Mouse (Mus musculus) forebrain, embryonic 12.5 days (tissue): ENCODE measurements around the gene Lims1. TPM values are rescaled to one million over a fixed set of nuclear protein-coding genes. Genes with fewer than 3 reads are reported as not detected.
A peak's percentile ranks its signal among the peaks of the same experiment; 100 is the strongest.

ENCODE experiments used
- ATAC-seq: fragments of 200-750 bp; cut with Nextera tagmentation; 2 replicates; pipeline ENCODE4 v1.8.0; 2017; ENCODE audit warnings: moderate TSS enrichment; ENCODE audit not compliant: low FRiP score
- H3K27ac ChIP-seq: fragments of 300-500 bp; sonication (generic); 2 replicates; pipeline ENCODE4 v1.5.1; 2016; ENCODE audit warnings: mild to moderate bottlenecking
- H3K27me3 ChIP-seq: fragments of 300-500 bp; sonication (generic); 2 replicates; pipeline ENCODE4 v1.6.1; 2016; ENCODE audit warnings: mild to moderate bottlenecking
- H3K36me3 ChIP-seq: fragments of 300-500 bp; sonication (generic); replicated peaks from 2 replicates; pipeline ENCODE4 v1.6.1; 2016; ENCODE audit warnings: mild to moderate bottlenecking
- H3K4me1 ChIP-seq: fragments of 300-500 bp; sonication (generic); 2 replicates; pipeline ENCODE4 v1.6.1; 2016
- H3K4me2 ChIP-seq: fragments of 300-500 bp; sonication (generic); 2 replicates; pipeline ENCODE4 v1.6.1; 2016; ENCODE audit warnings: mild to moderate bottlenecking, moderate library complexity
- H3K4me3 ChIP-seq: fragments of 300-500 bp; sonication (generic); replicated peaks from 2 replicates; pipeline ENCODE4 v1.5.1; 2016; ENCODE audit warnings: mild to moderate bottlenecking
- H3K9ac ChIP-seq: fragments of 300-500 bp; sonication (generic); 2 replicates; pipeline ENCODE4 v1.6.1; 2016; ENCODE audit warnings: mild to moderate bottlenecking
- H3K9me3 ChIP-seq: fragments of 300-500 bp; sonication (generic); 2 replicates; pipeline ENCODE4 v1.6.1; 2016
- WGBS: fragments of 180-500 bp; shearing (Covaris S2); methylation state at CpG from one replicate; pipeline ENCODE4 v1.1.7; 2016; 5-methylcytosine and 5-hydroxymethylcytosine counted together
- polyA plus RNA-seq: library from polyadenylated mRNA; unstranded; fragments of >200 nt; fragmentation: Nextera tagmentation; extraction: Ambion mirVana; gene quantifications from 2 replicates; pipeline ENCODE4 v1.2.1, GENCODE M21; 2016

Gene Lims1
- polyA plus RNA-seq, 1 experiment from 2014 or later, result 85.0 TPM

DNA sequence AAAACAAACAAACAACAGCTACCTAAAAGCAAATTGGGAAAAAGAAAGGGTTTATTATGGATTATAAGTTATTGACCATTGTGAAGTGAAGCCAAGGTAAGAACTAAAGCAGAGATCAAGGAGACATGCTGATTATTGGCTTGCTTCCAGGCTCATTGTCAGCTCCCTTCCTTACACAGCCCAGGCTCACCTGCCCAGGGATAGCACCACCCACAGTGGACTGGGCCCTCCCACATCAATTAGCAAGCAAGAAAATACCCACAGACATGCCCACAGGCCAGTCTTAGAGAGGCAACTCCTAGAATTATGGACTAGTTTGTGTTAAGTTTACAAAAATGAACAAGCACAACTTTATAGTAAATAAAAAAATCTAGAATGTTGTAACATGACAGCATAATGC lies 89.6 kb downstream of the Lims1 start:
- Histone ChIP-seq H3K9me3 (no peaks in the 10 kb centered on the region), H3K9ac (no peak overlapping the region), H3K27ac (no peak overlapping the region), H3K27me3 (no peaks in the 10 kb centered on the region), H3K4me1 (no peaks in the 10 kb centered on the region), H3K4me3 (no peak overlapping the region), H3K36me3 (peaks cover 61% of the 10 kb centered on the region), H3K4me2 (no peak overlapping the region)
- ATAC-seq, result no peak

- Histone ChIP-seq H3K4me3 (no peak overlapping the region), H3K9ac (no peak overlapping the region), H3K4me2 (no peak overlapping the region), H3K4me1 (no peaks in the 10 kb centered on the region), H3K27me3 (no peaks in the 10 kb centered on the region), H3K36me3 (peaks cover 43% of the 10 kb centered on the region), H3K27ac (no peak overlapping the region), H3K9me3 (no peaks in the 10 kb centered on the region)
- no peak for ATAC-seq
- WGBS, result 83% methylated on average over 3 of the region's 3 CpGs
Observed at GRCm38 (mm10) chr10:58416702-58417101, 93.4 kb downstream of the Lims1 start.

DNA sequence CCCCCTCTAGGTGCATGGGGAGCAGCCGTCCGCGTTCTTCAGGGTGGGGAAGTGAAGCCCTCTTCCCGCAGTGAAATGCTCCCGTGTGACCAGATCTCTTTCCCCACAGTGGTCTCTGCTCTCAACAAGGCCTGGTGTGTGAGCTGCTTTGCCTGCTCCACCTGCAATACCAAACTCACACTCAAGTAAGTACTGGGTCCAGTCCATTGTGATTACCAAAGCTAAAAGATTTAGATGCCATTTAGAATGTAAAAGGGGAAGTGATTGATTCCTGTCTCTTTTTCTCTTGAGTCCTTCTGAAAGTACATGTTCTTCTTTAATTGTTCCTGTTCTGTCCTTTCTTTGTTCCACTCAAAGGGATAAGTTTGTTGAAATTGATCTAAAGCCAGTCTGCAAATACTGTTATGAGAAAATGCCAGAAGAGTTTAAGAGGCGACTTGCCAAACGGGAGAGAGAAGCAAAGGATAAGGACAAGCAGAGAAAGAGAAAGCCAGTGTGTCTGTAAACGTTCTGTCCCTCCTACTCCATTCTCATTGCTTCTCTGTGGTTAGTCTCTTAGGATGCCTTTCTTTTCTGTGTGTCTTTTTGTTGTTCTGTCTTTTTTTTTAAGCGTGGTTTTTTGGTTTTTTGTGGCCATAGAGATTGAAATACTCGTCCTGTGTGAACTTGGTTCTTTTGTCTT lies 95.2 kb downstream of the Lims1 start:
- no peaks in the 10 kb centered on the region for H3K4me1 ChIP-seq
- H3K4me2 ChIP-seq, result no peak overlapping the region
- no peak overlapping the region for H3K9ac ChIP-seq
- H3K36me3 ChIP-seq, result peaks cover 36% of the 10 kb centered on the region
- H3K9me3 ChIP-seq, result no peaks in the 10 kb centered on the region
- WGBS, result 85% methylated on average over 10 of the region's 10 CpGs
- no peak overlapping the region for H3K27ac ChIP-seq
- no peaks in the 10 kb centered on the region for H3K27me3 ChIP-seq
- no peak overlapping the region for H3K4me3 ChIP-seq
- ATAC-seq, result no peak

DNA sequence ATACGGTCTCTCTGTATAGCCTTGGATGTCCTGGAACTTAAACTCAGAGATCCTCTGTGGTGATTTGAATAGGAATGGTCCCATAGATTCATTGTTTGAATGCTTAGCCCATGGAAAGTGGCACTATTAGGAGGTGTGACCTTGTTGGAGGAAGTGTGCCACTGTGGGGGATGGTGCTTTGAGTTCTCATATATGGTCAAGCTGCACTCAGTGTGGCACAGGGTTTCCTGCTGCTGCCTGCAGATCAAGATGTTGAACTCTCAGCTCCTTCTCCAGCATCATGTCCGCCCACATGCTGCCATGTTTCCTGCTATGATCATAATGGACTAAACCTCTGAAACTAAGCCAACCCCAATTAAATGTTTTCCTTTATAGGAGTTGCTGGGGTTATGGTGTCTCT lies 104.7 kb downstream of the Lims1 start:
- H3K4me3 ChIP-seq, result no peak overlapping the region
- peaks cover 8% of the 10 kb centered on the region for H3K36me3 ChIP-seq
- no peak overlapping the region for H3K9ac ChIP-seq
- ATAC-seq, result no peak
- no peak overlapping the region for H3K27ac ChIP-seq
- WGBS, result 89% methylated on average over 2 of the region's 2 CpGs
- no peak overlapping the region for H3K4me2 ChIP-seq
- no peaks in the 10 kb centered on the region for H3K4me1 ChIP-seq
- no peaks in the 10 kb centered on the region for H3K9me3 ChIP-seq
- H3K27me3 ChIP-seq, result no peaks in the 10 kb centered on the region

DNA sequence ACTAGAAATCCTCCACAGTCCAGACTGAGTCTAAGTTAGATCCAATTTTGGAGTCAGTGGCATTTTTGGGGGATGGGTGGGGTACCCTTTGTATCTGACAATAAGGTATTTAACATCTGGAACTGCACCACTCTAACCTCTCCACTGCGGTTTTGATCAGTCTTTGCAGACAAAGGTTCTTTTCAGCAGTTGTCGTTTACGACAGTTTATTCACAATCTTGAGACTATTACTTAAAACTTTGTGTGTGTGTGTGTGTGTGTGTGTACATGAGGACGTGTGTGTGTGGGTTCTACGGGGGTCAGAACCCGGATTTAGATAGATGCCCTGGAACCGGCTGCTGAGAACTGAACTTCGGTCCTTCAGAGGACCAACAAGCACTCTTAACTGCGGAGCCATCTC lies 122.6 kb downstream of the Lims1 start:
- H3K4me3 ChIP-seq, result peak overlapping the region; percentile 98
- H3K4me2 ChIP-seq, result peak overlapping the region; percentile 63
- no peaks in the 10 kb centered on the region for H3K36me3 ChIP-seq
- 15% methylated on average over 9 of the region's 9 CpGs for WGBS
- peak overlapping the region; percentile 84 for H3K27ac ChIP-seq
- no peaks in the 10 kb centered on the region for H3K27me3 ChIP-seq
- peaks cover 10% of the 10 kb centered on the region for H3K4me1 ChIP-seq
- H3K9ac ChIP-seq, result peak overlapping the region; percentile 73
- 0 out of 2 replicates have a peak, but pooled peaks have one; percentile 7 for ATAC-seq
- H3K9me3 ChIP-seq, result no peaks in the 10 kb centered on the region

- Histone ChIP-seq H3K4me2 (peak within 1 kb of the TSS; percentile 73), H3K9ac (peak within 1 kb of the TSS; percentile 96), H3K27ac (peak within 1 kb of the TSS; percentile 90), H3K36me3 (no peaks in the 10 kb centered on the region), H3K9me3 (no peaks in the 10 kb centered on the region), H3K4me1 (peaks cover 10% of the 10 kb centered on the region), H3K27me3 (no peaks in the 10 kb centered on the region), H3K4me3 (peak within 1 kb of the TSS; percentile 98)
- ATAC-seq, result peak; percentile 98
- under 1% methylated on average over 70 of the region's 91 CpGs for WGBS
Observed at GRCm38 (mm10) chr10:58446384-58447279, 123.4 kb downstream of the Lims1 start, which contains the start of gene Ranbp2. Ranbp2 (plus strand) TSS chr10:58446920.

- peak overlapping the region; percentile 90 for H3K27ac ChIP-seq
- WGBS, result under 1% methylated on average over 31 of the region's 32 CpGs
- H3K27me3 ChIP-seq, result no peaks in the 10 kb centered on the region
- peaks cover 10% of the 10 kb centered on the region for H3K4me1 ChIP-seq
- H3K4me3 ChIP-seq, result peak overlapping the region; percentile 98
- H3K36me3 ChIP-seq, result no peaks in the 10 kb centered on the region
- peak; percentile 61; the same call in 1 of the 2 replicates for ATAC-seq
- peak overlapping the region; percentile 96 for H3K9ac ChIP-seq
- H3K4me2 ChIP-seq, result peak overlapping the region; percentile 73
- H3K9me3 ChIP-seq, result no peaks in the 10 kb centered on the region
Observed at GRCm38 (mm10) chr10:58447280-58447781, 124.1 kb downstream of the Lims1 start.

DNA sequence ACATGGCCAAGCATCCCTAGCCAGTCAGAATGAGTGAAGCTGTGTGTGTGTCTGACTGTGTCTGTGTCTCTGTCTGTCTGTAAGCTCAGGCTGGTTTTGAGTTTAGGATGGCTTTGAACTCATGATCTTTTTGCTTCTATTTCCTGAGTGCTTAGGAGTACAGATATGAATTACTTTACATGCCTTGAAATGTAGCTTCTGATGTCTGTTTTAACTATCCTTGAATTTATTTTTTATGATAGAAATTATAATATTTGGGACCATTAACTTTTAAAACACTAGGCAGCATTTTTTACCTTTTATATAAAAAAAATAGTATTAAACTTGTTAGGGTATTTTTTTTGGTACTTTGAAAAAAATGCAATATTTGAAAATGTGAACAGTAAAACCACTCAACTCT lies 128.3 kb downstream of the Lims1 start:
- ATAC-seq, result no peak
- no peak overlapping the region for H3K4me3 ChIP-seq
- H3K9me3 ChIP-seq, result no peaks in the 10 kb centered on the region
- H3K4me2 ChIP-seq, result no peak overlapping the region
- H3K36me3 ChIP-seq, result peaks cover 22% of the 10 kb centered on the region
- peaks cover 3% of the 10 kb centered on the region for H3K4me1 ChIP-seq
- no peaks in the 10 kb centered on the region for H3K27me3 ChIP-seq
- no peak overlapping the region for H3K9ac ChIP-seq
- no peak overlapping the region for H3K27ac ChIP-seq

GRCm38 (mm10) chr10:58452185-58452584 lies 128.9 kb downstream of the Lims1 start:
- Histone ChIP-seq H3K27ac (no peak overlapping the region), H3K9ac (no peak overlapping the region), H3K4me2 (no peak overlapping the region), H3K4me3 (no peak overlapping the region), H3K4me1 (peaks cover 3% of the 10 kb centered on the region), H3K36me3 (peaks cover 22% of the 10 kb centered on the region), H3K27me3 (no peaks in the 10 kb centered on the region), H3K9me3 (no peaks in the 10 kb centered on the region)
- WGBS, result 93% methylated on average over 1 of the region's 1 CpGs
- ATAC-seq, result no peak

DNA sequence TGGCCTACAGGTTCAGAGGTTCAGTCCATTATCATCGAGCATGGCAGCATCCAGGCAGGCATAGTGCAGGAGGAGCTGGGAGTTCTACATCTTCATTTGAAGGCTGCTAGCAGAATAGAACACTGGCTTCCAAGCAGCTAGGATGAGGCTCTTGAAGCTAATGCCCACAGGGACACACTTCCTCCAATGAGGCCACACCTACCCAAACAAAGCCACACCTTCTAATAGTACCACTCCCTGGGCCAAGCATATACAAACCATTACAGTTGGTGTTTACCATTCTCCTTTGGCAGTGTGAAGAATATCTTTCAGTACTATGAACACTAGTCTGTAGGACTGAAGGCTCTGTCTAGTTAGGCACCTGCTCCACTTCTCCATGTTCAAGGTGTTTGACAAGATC lies 136.6 kb downstream of the Lims1 start:
- Histone ChIP-seq H3K36me3 (peaks cover 55% of the 10 kb centered on the region), H3K4me1 (no peaks in the 10 kb centered on the region)

More for the DNA sequence above, 136.6 kb downstream of the Lims1 start:
- H3K9me3 ChIP-seq, result no peaks in the 10 kb centered on the region
- no peak overlapping the region for H3K9ac ChIP-seq
- ATAC-seq, result no peak
- no peak overlapping the region for H3K27ac ChIP-seq
- H3K4me2 ChIP-seq, result no peak overlapping the region
- no peaks in the 10 kb centered on the region for H3K27me3 ChIP-seq
- 93% methylated on average over 1 of the region's 1 CpGs for WGBS
- H3K4me3 ChIP-seq, result no peak overlapping the region
